Mouse (Mus musculus) testis, adult 2 months (tissue): ENCODE measurements at regions not wholly inside any gene's neighbourhood (a gene's known extent, or its start where the extent isn't known, plus 50 kb on each side); places are given as distances from the start of the nearest gene placed in this dataset.

Source experiments
- H3K27ac ChIP-seq: fragments of 200-500 bp; 2 replicates; pipeline ENCODE4 v1.5.1; 2012; ENCODE audit warnings: low read depth, low read length; ENCODE audit not compliant: control insufficient read depth, insufficient read depth
- H3K27me3 ChIP-seq: fragments of 200-500 bp; 2 replicates; pipeline ENCODE4 v1.6.1; 2012; ENCODE audit warnings: mild to moderate bottlenecking, low read length, moderate library complexity; ENCODE audit not compliant: control insufficient read depth, insufficient read depth
- H3K36me3 ChIP-seq: fragments of 200-500 bp; 2 replicates; pipeline ENCODE4 v1.6.1; 2012; ENCODE audit warnings: mild to moderate bottlenecking, low read length; ENCODE audit not compliant: control insufficient read depth, insufficient read depth
- H3K4me1 ChIP-seq: fragments of 200-500 bp; 2 replicates; pipeline ENCODE4 v1.6.1; 2012; ENCODE audit warnings: low read length; ENCODE audit not compliant: control insufficient read depth, insufficient read depth
- H3K4me3 ChIP-seq: fragments of 200-500 bp; 2 replicates; pipeline ENCODE4 v1.5.1; 2012; ENCODE audit warnings: low read depth, mild to moderate bottlenecking, low read length, moderate library complexity, mixed read lengths; ENCODE audit not compliant: control insufficient read depth
- CTCF ChIP-seq: fragments of 200-500 bp; IDR thresholded peaks from 2 replicates; pipeline ENCODE4 v1.5.1; 2012; ENCODE audit warnings: low read depth, mild to moderate bottlenecking, inconsistent platforms, low read length, moderate library complexity; ENCODE audit not compliant: control insufficient read depth, insufficient read depth, insufficient replicate concordance
- POLR2A ChIP-seq: fragments of 200-500 bp; IDR thresholded peaks from 2 replicates; pipeline ENCODE4 v1.6.1; 2012; ENCODE audit warnings: low read depth, mild to moderate bottlenecking, inconsistent platforms, low read length, moderate library complexity; ENCODE audit not compliant: control insufficient read depth

DNA sequence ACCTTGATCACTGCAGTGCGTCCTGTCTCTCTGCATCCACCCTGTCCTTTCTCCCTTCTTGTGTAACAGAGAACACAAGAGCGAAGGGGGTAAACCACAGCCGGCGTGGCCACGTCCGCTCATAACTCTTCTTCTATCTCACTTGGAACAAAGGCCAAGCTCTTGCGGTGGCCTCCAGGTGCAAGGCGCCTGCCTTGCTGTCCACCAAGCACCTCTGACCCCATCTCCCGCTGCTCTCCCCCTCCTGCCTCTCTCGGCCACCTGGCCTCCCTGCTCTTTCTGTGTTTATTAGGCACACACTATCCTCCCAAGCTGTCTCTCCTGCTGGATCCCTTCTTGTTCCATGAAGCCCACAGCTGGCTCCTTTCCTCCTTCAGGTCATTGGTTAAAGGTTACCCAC, 71.3 kb downstream of the Ccdc54 start:
- TF ChIP-seq POLR2A (no peak), CTCF (no peak)

DNA sequence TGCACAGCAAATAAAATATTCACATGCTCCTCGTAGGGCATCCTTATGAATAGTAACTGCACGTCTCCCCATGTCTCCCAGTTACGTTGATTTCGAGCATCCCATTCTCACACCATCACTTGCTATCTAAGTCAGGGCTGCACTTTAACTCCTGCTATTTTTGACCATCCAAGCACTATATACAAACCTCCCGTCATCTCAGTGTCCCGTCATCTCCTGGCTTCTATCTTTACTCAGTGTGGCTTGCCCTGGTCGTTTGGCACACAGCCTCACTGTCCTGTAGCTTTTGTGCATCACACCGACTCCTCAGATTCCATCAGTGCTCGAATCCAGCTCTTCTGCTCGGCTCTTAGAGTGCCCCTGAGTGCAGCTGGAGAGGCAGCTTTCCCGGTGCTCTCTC, 74.4 kb downstream of the Ccdc54 start:
- no peaks in the 10 kb centered on the region for H3K27me3 ChIP-seq
- no peaks in the 10 kb centered on the region for H3K36me3 ChIP-seq
- no peak overlapping the region for H3K4me3 ChIP-seq
- TF ChIP-seq CTCF, result no peak
- no peak for TF ChIP-seq POLR2A
- no peaks in the 10 kb centered on the region for H3K4me1 ChIP-seq
- H3K27ac ChIP-seq, result no peak overlapping the region

More for the DNA sequence above, 71.3 kb downstream of the Ccdc54 start:
- Histone ChIP-seq H3K27me3 (no peaks in the 10 kb centered on the region), H3K4me3 (no peak overlapping the region), H3K27ac (no peak overlapping the region), H3K4me1 (no peaks in the 10 kb centered on the region), H3K36me3 (no peaks in the 10 kb centered on the region)

DNA sequence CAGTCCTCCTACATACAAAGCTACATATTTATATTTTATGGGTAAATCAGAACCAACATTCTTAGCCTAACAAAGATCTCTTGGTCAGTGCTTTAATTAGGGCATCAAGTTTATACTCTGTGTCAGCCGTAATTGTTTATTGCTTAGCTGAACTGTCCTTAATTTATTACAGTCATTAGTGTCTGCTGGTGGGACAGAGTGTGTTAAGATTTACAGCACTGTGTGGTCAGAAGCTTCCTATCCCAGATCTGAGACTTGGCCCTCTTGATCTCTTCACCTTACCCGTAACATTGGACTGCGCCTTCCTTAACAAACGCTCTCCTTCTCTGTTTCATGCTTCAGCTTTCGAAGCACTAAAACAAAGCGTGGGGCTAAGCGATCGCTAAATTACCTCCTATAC, 75.9 kb downstream of the Ccdc54 start:
- H3K4me1 ChIP-seq, result no peaks in the 10 kb centered on the region
- no peaks in the 10 kb centered on the region for H3K36me3 ChIP-seq
- H3K27ac ChIP-seq, result no peak overlapping the region
- no peak overlapping the region for H3K4me3 ChIP-seq
- H3K27me3 ChIP-seq, result no peaks in the 10 kb centered on the region
- TF ChIP-seq POLR2A (no peak), CTCF (no peak)

DNA sequence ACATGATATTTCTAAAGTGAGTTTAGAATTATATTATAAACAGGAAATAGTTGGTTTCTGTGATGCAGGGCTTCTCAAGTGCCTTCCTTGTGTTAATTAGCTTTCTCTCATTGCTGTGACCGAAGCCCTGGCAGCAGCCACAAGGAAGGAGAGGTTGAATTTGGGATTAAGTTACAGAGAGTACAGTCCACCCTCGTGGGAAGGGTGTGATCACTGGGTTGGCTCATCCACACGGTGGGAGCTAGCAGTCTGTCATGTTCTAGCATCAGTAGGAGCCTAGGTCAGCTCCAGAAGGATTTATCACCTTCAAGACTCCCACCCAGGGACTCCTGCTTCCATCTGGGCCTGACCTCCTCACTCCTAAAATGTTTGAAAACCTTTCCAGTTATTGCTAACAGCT, 78.9 kb downstream of the Ccdc54 start:
- Histone ChIP-seq H3K4me3 (no peak overlapping the region), H3K4me1 (no peaks in the 10 kb centered on the region), H3K36me3 (no peaks in the 10 kb centered on the region), H3K27me3 (no peaks in the 10 kb centered on the region), H3K27ac (no peak overlapping the region)
- TF ChIP-seq CTCF (no peak), POLR2A (no peak)

DNA sequence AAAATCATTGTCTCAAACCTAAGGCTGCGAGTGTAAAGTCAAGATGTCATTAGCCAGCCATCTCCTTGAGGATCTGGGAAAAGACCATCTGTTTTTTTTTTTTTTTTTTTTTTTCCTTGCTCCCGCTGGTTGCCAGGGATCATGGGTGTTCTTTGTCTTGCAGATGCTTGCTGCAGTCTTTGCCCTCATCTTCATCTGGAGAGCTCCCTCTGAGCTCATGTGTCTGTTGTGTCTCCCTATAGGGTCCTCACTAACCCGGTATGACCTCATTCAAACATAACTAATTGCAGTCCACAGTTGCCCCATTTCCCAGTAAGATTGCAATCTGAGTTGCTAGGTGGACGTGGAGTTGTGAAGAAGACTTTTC, 77.3 kb upstream of the Bbx start:
- Histone ChIP-seq H3K27ac (no peak overlapping the region), H3K27me3 (no peaks in the 10 kb centered on the region), H3K4me1 (no peaks in the 10 kb centered on the region), H3K4me3 (no peak overlapping the region), H3K36me3 (no peaks in the 10 kb centered on the region)
- no peak for TF ChIP-seq POLR2A
- no peak for TF ChIP-seq CTCF

DNA sequence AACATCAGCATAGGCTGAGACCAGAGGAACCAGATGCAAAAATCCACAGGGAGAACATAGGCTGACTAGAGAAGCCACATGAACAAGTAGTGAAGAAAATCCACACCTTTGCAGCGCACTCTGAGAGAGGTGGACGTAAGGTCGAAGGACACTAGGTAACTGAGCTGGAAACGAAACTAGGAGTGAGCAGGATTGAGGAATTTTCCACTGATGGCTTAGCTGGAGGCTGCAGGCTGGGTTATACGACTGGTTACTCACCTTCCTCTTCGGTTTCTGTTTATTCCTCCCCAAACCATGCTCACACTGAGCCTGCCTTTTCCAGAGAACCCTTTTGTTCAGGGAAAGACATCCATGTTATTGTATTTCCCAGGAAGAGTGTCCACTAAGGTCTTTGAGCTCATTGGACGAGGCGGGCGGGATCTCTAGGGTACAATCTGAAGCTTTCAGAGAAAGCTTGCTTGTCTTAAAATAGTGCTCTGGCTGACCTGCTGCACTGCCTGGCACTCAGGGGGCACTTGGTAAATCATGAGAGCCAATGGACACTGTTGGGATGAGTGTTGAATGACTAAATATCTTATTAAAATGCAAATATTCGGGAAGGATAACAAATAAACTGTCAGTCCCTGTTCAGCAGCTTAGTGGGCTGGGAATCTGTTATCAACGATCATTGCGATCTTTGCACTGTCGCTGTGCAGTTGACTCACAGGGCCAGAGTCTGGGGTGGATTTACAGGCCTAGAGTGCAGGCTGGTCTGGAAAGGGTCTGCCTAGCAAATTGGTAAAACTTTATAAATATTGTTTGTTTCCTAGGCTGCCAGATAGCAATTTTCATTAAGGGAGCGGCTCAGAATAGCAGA, 76.7 kb upstream of the Bbx start:
- no peaks in the 10 kb centered on the region for H3K27me3 ChIP-seq
- TF ChIP-seq CTCF, result no peak
- no peak for TF ChIP-seq POLR2A
- H3K27ac ChIP-seq, result no peak overlapping the region
- no peaks in the 10 kb centered on the region for H3K4me1 ChIP-seq
- H3K4me3 ChIP-seq, result no peak overlapping the region
- H3K36me3 ChIP-seq, result no peaks in the 10 kb centered on the region

DNA sequence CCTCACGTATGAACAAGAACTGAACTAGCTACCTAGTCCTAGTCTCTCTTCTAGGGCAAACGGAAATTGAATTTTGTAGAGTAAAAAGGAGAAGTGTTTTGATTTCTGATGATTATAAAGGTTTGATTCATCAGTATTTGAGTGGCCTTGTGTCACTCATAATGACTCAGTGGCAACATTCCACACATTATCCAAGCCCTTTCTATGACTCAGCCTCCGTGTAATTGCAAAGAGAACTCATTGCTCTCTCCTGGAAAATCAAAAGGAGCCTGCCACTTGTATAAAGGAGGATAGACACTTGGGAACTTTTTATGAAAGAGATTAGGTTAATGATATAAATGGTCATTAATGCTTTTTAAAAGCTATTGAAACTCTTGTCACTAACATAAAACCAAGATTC, 72.4 kb upstream of the Bbx start:
- TF ChIP-seq CTCF (no peak), POLR2A (no peak)
- Histone ChIP-seq H3K27me3 (no peaks in the 10 kb centered on the region), H3K4me3 (no peak overlapping the region), H3K36me3 (no peaks in the 10 kb centered on the region), H3K27ac (no peak overlapping the region), H3K4me1 (no peaks in the 10 kb centered on the region)

DNA sequence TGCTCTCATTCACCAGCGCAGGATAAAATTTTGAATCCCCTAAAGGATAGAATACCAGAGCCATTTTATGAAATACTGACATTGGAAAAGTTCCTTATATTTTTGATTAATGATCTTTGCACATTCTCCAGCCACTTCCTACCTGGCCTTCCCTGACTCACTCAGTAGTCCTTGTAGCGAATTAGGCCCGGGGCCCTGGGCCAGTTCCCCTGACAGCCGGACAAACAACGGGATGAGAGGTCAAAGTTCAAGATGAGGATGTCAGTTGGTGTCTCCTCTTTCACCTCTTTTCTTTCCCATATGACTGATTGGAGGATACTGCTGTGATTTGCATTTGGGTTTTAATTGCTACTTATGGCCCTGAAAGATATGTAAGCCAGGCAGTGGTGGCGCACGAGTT, 66.7 kb upstream of the Bbx start:
- H3K27ac ChIP-seq, result no peak overlapping the region
- no peak overlapping the region for H3K4me3 ChIP-seq
- no peaks in the 10 kb centered on the region for H3K4me1 ChIP-seq
- H3K27me3 ChIP-seq, result no peaks in the 10 kb centered on the region
- no peaks in the 10 kb centered on the region for H3K36me3 ChIP-seq
- TF ChIP-seq POLR2A (no peak), CTCF (no peak)
